24 mouse cellular contexts compared by ENCODE assay signal in genomic region chr10:121098263-121098662, GRCm38 (mm10).
DNase-seq lines count a peak whose midpoint lies in the region; ATAC-seq and TF ChIP-seq lines count a peak whose summit lies in the region.
"Had no signal": no experiment of that assay in that cellular context is flagged by ENCODE, and none has a peak within 500 bp of the region (broad histone marks: within the 10 kb centered on the region; RNA-seq: fewer than 3 reads in every experiment).

No protein-coding gene starts in this region.

- H3K4me3 ChIP-seq in heart, adult 2 months = no peak overlapping the region
- H3K4me3 ChIP-seq in lung, postnatal 0 days (ENCODE audit: low read depth, low read length) = no peak overlapping the region
- H3K4me3 ChIP-seq in lung, adult 2 months (replicated peaks; ENCODE audit: extremely low read depth, low read depth, low read length) = no peak overlapping the region
- H3K4me3 ChIP-seq: forebrain, embryonic 13.5 days; gastrocnemius, adult 2 months; heart, embryonic 13.5 days; hindbrain, embryonic 13.5 days; intestine, embryonic 15.5 days; layer of hippocampus, adult 2 months; limb, embryonic 12.5 days; liver, embryonic 12.5 days; neural tube, embryonic 15.5 days had no signal

- H3K79me2 ChIP-seq in heart, adult 2 months (replicated peaks; ENCODE audit: control insufficient read depth, insufficient read depth, low read length) = no peaks in the 10 kb centered on the region

- TF ChIP-seq POLR2A in heart, adult 2 months (IDR thresholded peaks at IDR 0.05; ENCODE audit: insufficient read depth, low read depth, low read length) = no peak
- no peak for TF ChIP-seq POLR2A in lung, adult 2 months (IDR thresholded peaks at IDR 0.05; ENCODE audit: borderline replicate concordance, extremely low read depth, low read depth, low read length)

- peak; percentile 17 for DNase-seq in heart, postnatal 4 days
- no peak for DNase-seq in heart, adult 2 months
- DNase-seq in lung, postnatal 0 days (ENCODE audit: low spot score) = no peak
- DNase-seq in lung, adult 2 months = no peak
- DNase-seq in fibroblast of lung, adult 2 months (ENCODE audit: low read depth) = peak; percentile 18
- DNase-seq in lung, postnatal 4 days = peak; percentile 49 to 72
- DNase-seq in kidney, adult 18-20 months = no peak
- DNase-seq: adrenal gland, adult 8-10 months; cerebellum, adult 9-10 months; gastrocnemius, adult 2 months; kidney, postnatal 25 days; right cerebral cortex, adult 18-20 months; thymus, adult 18-20 months; thymus, postnatal 36 days had no signal

- no peaks in the 10 kb centered on the region; the same call in 1 of the 2 replicates for H3K27me3 ChIP-seq in heart, adult 2 months (ENCODE audit: control insufficient read depth, insufficient read depth, low read length)
- H3K27me3 ChIP-seq in lung, postnatal 0 days (replicated peaks; ENCODE audit: insufficient read depth, low read length) = no peaks in the 10 kb centered on the region
- H3K27me3 ChIP-seq: heart, embryonic 13.5 days; intestine, embryonic 15.5 days; limb, embryonic 12.5 days; liver, embryonic 12.5 days; neural tube, embryonic 15.5 days had no signal

- TF ChIP-seq EP300 in heart, adult 2 months (IDR thresholded peaks at IDR 0.05; ENCODE audit: insufficient read depth, low read depth, low read length) = no peak
- TF ChIP-seq EP300 in lung, postnatal 0 days (IDR thresholded peaks at IDR 0.05) = no peak

- H3K9me3 ChIP-seq in lung, postnatal 0 days (ENCODE audit: low read length) = no peaks in the 10 kb centered on the region
- H3K9me3 ChIP-seq: hindbrain, embryonic 13.5 days; intestine, embryonic 15.5 days; neural tube, embryonic 15.5 days had no signal

- no peaks in the 10 kb centered on the region for H3K4me1 ChIP-seq in heart, adult 2 months (ENCODE audit: control insufficient read depth, insufficient read depth, low read length)
- H3K4me1 ChIP-seq in lung, postnatal 0 days (ENCODE audit: insufficient read depth, low read depth, low read length) = peaks cover 4% of the 10 kb centered on the region; the same call in 1 of the 2 replicates
- no peaks in the 10 kb centered on the region for H3K4me1 ChIP-seq in lung, adult 2 months (ENCODE audit: control insufficient read depth, insufficient read depth, low read length)
- H3K4me1 ChIP-seq: forebrain, embryonic 13.5 days; intestine, embryonic 15.5 days; liver, embryonic 12.5 days had no signal

- no peaks in the 10 kb centered on the region for H3K36me3 ChIP-seq in heart, adult 2 months (ENCODE audit: control insufficient read depth, insufficient read depth, low read length)
- H3K36me3 ChIP-seq in lung, postnatal 0 days (ENCODE audit: insufficient read depth, low read length) = no peaks in the 10 kb centered on the region
- H3K36me3 ChIP-seq: heart, embryonic 13.5 days; hindbrain, embryonic 13.5 days; intestine, embryonic 15.5 days; liver, embryonic 12.5 days; neural tube, embryonic 15.5 days had no signal

- H3K4me2 ChIP-seq in lung, postnatal 0 days (replicated peaks; ENCODE audit: low read depth, low read length) = no peak overlapping the region
- H3K4me2 ChIP-seq: forebrain, embryonic 13.5 days; heart, embryonic 13.5 days; hindbrain, embryonic 13.5 days; intestine, embryonic 15.5 days; limb, embryonic 12.5 days; liver, embryonic 12.5 days; midbrain, embryonic 11.5 days; neural tube, embryonic 15.5 days had no signal

- H3K27ac ChIP-seq in heart, adult 2 months = no peak overlapping the region
- H3K27ac ChIP-seq in lung, postnatal 0 days (ENCODE audit: low read length) = no peak overlapping the region
- H3K27ac ChIP-seq: forebrain, embryonic 13.5 days; gastrocnemius, adult 2 months; heart, embryonic 13.5 days; hindbrain, embryonic 13.5 days; intestine, embryonic 15.5 days; layer of hippocampus, adult 2 months; liver, embryonic 12.5 days; neural tube, embryonic 15.5 days had no signal

- ATAC-seq in lung, postnatal 0 days = peak; percentile 71
- ATAC-seq: activated CD4-positive, CD25-positive, alpha-beta regulatory T cell, adult 4 months; forebrain, embryonic 13.5 days; intestine, embryonic 15.5 days; liver, embryonic 12.5 days had no signal

- WGBS in heart, adult 2 months = 64% methylated on average over 12 of the region's 12 CpGs
- 63% methylated on average over 12 of the region's 12 CpGs for WGBS in lung, postnatal 0 days
- WGBS in lung, adult 2 months = 70% methylated on average over 12 of the region's 12 CpGs

- TF ChIP-seq CTCF in heart, adult 2 months (IDR thresholded peaks at IDR 0.05) = no peak
- TF ChIP-seq CTCF in lung, postnatal 0 days (IDR thresholded peaks at IDR 0.05) = no peak
- TF ChIP-seq CTCF in lung, adult 2 months (IDR thresholded peaks at IDR 0.05; ENCODE audit: insufficient read depth, low read length) = no peak

- intact Hi-C loops in heart, adult 2 months (cut with DNase I) = no loop called here

- no peak overlapping the region for H3K9ac ChIP-seq in heart, adult 2 months (ENCODE audit: low read depth, low read length)
- no peak overlapping the region for H3K9ac ChIP-seq in lung, postnatal 0 days (replicated peaks; ENCODE audit: low read depth)
- H3K9ac ChIP-seq: forebrain, embryonic 13.5 days; heart, embryonic 13.5 days; hindbrain, embryonic 13.5 days; intestine, embryonic 15.5 days; limb, embryonic 12.5 days; liver, embryonic 12.5 days; neural tube, embryonic 15.5 days had no signal

Comparison
In these comparisons a context has a peak if more than half of its experiments do, and no peak if none do; other contexts are left out.
1. DNase-seq: peak in heart, postnatal 4 days (single experiment), fibroblast of lung, adult 2 months (single experiment) and lung, postnatal 4 days (2 of 2); none in heart, adult 2 months (0 of 2), lung, postnatal 0 days (single experiment), lung, adult 2 months (single experiment) and kidney, adult 18-20 months (single experiment).